Mouse (Mus musculus): Measurements from ENCODE around the gene Gm27179.
"Not testable (repeated sequence)": the region's sequence is repeated elsewhere in the genome, so short reads cannot be mapped to it uniquely, and the experiment has no call there.

Gm27179 gene

DNA sequence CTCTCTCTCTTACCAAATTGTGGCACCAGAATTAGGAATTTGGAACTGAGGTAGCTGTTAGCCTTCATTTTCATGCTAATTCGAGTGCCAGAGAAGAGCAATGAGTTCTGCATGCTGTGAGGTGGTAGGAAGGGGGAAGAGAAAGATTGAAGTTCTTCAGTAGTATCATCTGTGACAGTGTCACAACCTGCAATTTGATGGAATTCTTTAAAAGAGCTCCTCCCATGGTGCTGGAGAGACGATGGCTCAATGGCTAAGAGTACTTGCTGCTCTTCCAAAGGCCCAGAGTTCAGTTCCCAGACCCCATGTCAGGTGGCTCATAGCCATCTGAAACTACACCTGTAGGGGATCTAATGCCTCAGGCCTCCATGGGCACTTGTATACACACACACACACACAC, at the start of gene Gm27179:
TSS of gene Gm27179 (minus strand) at position 101 of the 400 bp plus-strand sequence.
- DNase-seq (ENCODE audit: low spot score) = not testable (repeated sequence)

- DNase-seq (ENCODE audit: low spot score) = not testable (repeated sequence)
Observed at GRCm38 (mm10) chr14:69557550-69557949, 45.2 kb upstream of the Gm27179 start.

GRCm38 (mm10) chr14:69556820-69557219, 44.5 kb upstream of the Gm27179 start:
- DNase-seq (ENCODE audit: low spot score) = not testable (repeated sequence)

DNA sequence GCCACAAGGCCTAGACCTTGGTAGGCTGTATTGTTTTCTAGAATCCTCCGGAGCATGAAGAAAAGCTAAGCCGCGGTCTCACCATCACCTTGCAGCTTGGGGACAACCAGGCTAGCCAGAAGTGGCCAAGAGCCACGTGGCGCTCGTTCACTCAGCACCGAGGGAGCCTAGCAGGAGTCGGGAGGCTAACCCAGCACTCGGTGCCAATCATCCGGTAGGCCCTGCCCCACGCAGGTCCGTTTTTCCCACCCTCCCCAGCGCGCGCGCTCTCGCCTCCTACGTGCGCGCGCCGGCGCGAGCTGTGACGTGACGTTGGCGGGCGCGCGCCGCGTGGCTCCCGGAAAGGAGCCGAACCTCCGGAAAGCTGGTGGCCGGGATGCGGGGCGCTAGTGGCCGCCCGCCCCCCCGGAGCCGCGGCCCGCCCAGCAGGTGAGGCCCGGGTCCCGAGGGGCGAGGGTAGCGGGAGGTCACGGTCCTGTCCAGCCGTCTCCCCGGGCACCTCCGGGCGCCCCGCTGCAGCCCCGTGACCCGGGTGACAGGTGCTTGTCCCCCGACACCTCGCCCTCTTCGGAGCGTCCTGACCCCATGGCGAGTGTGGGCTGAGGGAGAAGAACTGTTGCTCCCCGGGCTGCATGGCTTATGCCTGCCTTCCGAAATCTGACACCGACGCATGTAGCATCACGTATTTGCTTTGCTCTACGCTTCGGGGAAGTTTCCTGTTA, 42.9 kb upstream of the Gm27179 start, which contains the start of gene Entpd4b:
TSS of gene Entpd4b (plus strand) at position 315 of the 722 bp plus-strand sequence.
- DNase-seq (ENCODE audit: low spot score) = not testable (repeated sequence)

DNA sequence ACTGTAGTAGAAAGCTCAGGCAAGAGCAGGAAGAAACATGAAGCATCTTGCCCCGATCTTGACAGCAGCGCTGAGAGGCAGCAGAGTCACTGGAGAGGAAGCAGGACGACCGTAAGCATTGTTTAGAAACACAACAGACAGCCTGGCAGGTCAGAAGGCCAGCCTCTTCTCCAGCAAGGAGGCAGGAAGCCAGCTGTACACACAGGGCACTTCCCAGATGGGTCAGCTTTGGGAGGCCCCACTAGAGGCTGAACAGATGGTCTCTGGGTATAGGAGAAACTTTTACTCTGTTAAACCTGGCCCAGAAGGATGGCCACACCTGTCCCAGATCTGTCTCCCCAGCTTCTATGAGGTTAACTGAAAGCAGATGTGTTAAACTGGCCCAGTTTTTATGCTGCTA, 35.0 kb upstream of the Gm27179 start:
- DNase-seq (ENCODE audit: low spot score) = not testable (repeated sequence)

DNA sequence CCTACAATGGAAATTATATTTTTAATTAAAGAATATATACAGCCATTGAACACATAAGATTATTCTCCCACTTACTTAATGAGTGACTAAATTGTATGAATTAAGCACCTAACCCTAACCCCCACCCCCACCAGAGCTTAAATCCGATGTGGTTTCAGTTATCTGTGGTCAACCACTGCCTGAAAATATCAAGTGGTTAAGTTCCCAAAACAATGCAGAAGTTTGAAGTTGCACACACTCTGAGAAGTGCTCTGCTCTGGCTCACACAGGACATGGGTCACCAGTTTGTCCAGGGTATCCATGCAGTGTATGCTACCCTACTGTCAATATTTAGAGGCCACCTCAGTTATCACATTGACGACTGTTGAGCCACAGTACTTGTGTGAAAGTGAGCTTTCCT, 32.7 kb upstream of the Gm27179 start:
- DNase-seq (ENCODE audit: low spot score) = not testable (repeated sequence)

- DNase-seq (ENCODE audit: low spot score) = not testable (repeated sequence)
Observed at GRCm38 (mm10) chr14:69544033-69544432, 31.7 kb upstream of the Gm27179 start.

GRCm38 (mm10) chr14:69542695-69543094, 30.3 kb upstream of the Gm27179 start:
- not testable (repeated sequence) for DNase-seq (ENCODE audit: low spot score)

DNA sequence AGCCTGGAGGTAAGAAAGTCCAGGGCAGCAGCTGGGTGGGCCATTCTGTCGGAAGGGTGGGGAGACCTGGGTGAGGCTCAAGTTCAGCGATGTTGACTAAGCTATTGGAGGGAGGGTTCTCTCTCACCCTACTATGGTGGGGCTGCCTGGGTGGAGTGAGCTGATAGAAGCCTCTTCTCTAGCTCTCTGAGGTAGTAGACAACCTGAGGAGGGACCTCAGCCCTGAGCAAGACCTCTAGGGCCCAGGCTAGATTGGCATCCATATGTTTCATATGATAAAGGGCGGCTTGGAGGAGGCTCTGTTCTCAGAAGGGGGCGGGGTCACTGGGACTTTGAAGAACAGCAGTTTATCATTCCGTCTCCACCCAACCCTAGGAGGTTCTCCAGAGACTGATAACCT, 27.8 kb upstream of the Gm27179 start:
- DNase-seq (ENCODE audit: low spot score) = not testable (repeated sequence)

- not testable (repeated sequence) for DNase-seq (ENCODE audit: low spot score)
Observed at GRCm38 (mm10) chr14:69536539-69536938, 24.2 kb upstream of the Gm27179 start.

GRCm38 (mm10) chr14:69526202-69526601, 13.9 kb upstream of the Gm27179 start:
- DNase-seq (ENCODE audit: low spot score) = not testable (repeated sequence)

DNA sequence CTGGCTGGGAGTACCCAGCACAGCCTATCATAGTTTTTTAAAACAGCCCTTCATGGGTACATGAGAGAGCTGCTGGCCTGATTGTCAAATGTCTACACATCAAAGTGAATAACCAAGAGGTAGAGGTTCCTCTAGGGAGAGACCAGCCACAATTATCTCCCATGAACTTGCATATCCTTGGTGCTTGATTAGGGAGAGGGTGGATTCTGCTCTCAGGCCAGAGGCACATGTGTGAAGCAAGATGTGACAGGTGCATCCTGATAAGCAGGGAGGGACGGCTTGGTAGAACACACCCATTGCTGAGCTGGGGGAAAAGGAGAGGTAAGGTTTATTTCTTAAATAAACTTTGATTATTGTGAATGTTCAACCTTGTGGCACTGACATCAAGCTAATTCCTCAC, 10.7 kb upstream of the Gm27179 start:
- DNase-seq (ENCODE audit: low spot score) = not testable (repeated sequence)

GRCm38 (mm10) chr14:69520810-69521209, 8.5 kb upstream of the Gm27179 start:
- not testable (repeated sequence) for DNase-seq (ENCODE audit: low spot score)

- not testable (repeated sequence) for DNase-seq (ENCODE audit: low spot score)
Observed at GRCm38 (mm10) chr14:69507000-69507399, 5.3 kb downstream of the Gm27179 start.

DNA sequence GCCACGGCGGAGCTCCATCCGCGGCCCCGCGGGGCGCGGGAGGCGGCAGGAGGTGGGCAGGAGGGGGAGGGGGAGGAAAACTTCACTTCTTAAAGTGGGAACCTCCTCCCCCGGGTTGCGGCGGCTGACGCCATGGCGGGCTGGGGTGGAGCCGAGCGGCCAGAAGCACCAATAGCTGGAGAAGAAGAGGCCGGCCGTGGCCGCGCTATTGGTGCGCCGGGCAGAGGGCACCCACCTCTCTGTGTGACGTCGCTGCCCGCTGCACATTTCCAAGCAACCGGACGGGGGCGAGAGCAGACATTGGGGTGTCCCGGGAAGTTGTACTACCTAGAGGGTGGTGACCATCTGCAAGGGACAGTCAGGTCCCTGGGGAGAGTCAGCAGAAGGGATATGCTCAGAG, 9.2 kb downstream of the Gm27179 start, which contains the start of gene Gm16867:
TSS of gene Gm16867 (minus strand) at position 189 of the 400 bp plus-strand sequence.
- not testable (repeated sequence) for DNase-seq (ENCODE audit: low spot score)

DNA sequence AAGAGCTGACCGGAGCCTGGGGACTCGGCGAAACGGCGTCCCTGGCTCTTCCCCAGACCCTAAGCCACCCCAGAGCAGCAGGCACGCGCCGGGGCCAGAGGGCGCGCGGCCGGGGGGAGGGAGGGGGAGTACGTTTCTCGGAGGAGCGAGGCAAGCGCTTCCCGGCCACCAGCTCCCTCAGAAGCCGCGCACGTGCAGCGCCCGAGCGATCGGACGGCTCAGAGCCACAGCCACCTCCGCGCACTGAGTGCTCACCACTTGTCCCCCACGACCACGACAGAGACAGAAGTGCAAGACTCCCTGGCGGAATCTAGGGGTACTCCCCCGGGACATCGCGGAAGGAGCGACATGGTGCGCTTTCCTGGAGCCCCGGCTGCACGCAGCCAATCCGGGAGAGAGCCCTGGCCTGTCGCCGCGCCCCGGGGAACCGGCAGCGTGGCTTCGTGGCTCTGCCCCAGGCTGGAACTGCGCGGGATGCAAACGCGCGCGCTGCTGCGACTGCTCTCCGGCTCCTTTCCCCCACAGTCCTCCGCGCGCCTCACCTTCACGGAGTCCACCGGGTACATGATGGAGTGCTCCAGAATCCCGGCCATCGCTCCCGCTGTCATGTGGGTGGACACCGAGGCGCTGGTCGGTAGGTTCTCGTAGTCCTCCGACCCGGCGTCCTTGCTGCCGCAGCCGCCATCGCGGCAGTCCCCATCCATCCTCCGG, 9.8 kb downstream of the Gm27179 start:
- DNase-seq (ENCODE audit: low spot score) = not testable (repeated sequence)

DNA sequence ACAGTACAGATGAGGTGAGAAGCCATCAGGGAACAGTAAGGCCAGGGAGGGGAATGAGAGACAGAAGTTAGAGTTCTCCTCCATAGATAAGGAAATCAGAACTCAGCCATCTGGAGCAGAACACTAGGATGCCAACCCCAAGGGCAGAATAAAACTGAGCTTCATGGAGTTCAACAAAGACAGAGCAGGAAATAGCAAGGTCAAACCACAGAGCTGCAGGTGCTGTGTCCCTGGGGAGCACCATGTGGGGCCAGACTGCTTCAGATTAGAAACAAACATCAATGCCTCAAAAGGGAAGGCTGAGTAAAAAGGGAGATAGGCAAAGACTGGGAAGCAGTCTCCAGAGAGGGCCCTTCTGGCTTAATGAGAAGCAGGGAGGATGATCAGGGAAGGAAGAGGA, 16.1 kb downstream of the Gm27179 start:
- not testable (repeated sequence) for DNase-seq (ENCODE audit: low spot score)

- DNase-seq (ENCODE audit: low spot score) = not testable (repeated sequence)
Observed at GRCm38 (mm10) chr14:69494946-69495345, 17.4 kb downstream of the Gm27179 start.

GRCm38 (mm10) chr14:69494522-69494921, 17.8 kb downstream of the Gm27179 start:
- not testable (repeated sequence) for DNase-seq (ENCODE audit: low spot score)

DNA sequence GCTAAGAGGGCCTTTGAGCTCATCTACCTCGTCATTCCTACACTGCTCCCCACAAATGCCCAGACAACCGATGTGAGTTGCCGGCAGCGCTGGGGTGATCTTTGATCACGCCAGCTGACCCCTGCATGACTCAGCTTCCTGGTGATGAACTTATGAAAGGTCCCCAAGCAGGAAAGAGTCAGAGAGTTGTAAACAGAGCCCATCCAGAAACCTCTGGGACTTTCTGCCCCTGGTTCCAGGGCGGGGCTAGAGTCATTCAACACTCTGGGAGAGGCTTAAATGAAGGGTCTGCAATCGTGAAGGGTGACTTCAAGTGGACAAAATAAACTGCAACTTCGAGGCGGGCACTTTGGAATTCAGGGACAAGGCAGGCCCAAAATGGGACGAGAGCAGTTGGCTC, 24.3 kb downstream of the Gm27179 start:
- not testable (repeated sequence) for DNase-seq (ENCODE audit: low spot score)

- not testable (repeated sequence) for DNase-seq (ENCODE audit: low spot score)
Observed at GRCm38 (mm10) chr14:69485466-69486135, 26.7 kb downstream of the Gm27179 start.

GRCm38 (mm10) chr14:69473941-69474646, 38.3 kb downstream of the Gm27179 start:
- DNase-seq (ENCODE audit: low spot score) = not testable (repeated sequence)
